Mouse (Mus musculus) lung, postnatal 10 days (tissue): ENCODE results near the gene Gm49333.
"Not testable (repeated sequence)": the region's sequence is repeated elsewhere in the genome, so short reads cannot be mapped to it uniquely, and the experiment has no call there.

Experiments
- DNase-seq: peaks from one replicate; pipeline ENCODE4 v3.0.0; 2021

Gm49333 gene

DNA sequence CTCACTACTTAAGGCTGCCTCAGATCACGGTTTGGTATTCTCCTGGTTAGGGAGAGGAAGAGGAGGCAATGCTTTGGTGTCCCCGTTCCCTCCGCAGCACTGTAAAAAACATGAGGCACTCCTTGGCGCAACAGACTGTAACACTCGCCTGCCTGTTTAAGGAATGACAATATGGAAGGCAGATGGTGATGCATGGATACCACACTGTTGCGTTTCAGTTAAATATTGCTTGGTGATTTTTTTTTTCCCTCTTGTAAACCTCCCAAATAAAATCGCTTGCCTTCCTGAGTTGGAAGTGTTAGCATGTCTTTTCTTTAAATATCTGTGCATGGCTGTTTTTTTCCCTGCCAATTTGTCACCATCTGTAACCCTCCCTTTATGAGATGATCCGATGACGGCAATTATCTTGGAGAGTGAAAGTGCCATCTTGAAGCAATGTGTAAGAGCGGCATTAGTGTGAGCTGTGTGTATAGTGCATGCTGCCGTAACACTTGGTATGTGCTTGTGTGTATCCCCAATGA, 17.5 kb downstream of the Gm49333 start:
- no peak for DNase-seq

GRCm38 (mm10) chr16:20629731-20630634, 18.6 kb downstream of the Gm49333 start, which contains the start of gene Ece2:
Ece2 (plus strand) TSS chr16:20629828.
- DNase-seq = peak; percentile 9

- DNase-seq = no peak
Observed at GRCm38 (mm10) chr16:20637410-20637809, 26.0 kb downstream of the Gm49333 start.

DNA sequence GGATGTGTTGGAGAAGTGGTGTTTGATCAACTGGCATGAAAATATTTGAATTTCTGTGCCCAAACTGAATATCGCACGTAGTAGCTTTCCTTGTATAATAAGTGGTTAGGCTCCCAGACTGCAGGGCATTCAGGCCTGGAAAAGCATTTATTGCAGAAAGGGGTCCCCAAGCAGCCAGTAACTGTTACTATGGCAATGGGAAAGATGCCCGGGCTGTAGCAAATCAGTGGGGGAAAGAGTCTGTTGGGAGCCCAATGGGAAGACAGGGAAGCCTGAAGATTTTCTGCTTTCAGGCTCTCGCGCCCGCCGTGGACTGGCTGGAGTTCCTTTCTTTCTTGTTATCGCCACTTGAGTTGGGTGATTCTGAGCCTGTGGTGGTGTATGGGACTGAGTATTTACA, 27.0 kb downstream of the Gm49333 start:
- no peak for DNase-seq

- DNase-seq = peak; percentile 83
Observed at GRCm38 (mm10) chr16:20642161-20642560, 30.8 kb downstream of the Gm49333 start.

- no peak for DNase-seq
Observed at GRCm38 (mm10) chr16:20643911-20644310, 32.5 kb downstream of the Gm49333 start.

DNA sequence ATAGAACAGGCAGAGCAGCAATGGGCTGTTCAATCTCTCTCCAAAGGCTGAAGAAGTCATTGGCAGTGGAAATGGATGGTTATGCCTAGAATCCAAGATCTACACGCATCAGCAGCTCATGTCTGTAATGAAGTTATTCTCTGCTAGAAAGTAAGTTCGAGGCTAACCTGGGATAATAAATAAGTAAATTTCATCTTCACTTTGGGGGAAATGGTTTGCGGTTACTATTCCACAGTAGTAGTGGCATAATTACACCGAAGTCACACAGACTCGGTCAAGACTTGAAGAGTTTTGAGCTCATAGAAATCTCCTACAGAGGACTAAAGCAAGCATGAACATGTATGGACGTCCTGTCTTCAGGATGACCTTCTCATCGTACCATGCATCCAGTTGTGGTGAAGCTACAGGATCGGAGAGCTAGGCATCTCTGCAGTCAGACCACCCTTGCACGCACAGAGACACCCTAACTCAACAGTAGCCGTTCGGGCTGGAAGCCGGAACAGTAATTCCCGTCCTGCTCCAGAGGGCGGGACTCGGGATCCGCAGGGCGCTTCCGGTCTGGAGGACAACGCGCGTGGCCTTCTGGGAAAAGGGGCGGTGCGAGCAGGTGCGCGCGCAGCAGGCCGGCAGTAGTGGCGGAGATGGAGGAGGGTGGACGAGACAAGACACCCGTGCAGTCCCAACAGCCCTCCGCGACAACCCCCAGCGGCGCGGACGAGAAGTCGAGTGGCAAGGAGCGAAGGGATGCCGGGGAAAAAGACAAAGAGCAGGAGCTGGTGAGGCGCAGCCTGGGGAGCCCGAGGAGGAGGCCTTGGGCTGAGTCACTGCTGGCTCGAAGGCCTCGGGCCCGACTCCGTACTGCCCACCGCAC, 39.9 kb downstream of the Gm49333 start, which contains the start of gene Psmd2:
TSS of gene Psmd2 (plus strand) at position 577 of the 871 bp plus-strand sequence.
- peak; percentile 98 for DNase-seq

GRCm38 (mm10) chr16:20651947-20652310, 40.5 kb downstream of the Gm49333 start:
- DNase-seq = no peak

- DNase-seq = no peak
Observed at GRCm38 (mm10) chr16:20653315-20653714, 41.9 kb downstream of the Gm49333 start.

GRCm38 (mm10) chr16:20657661-20658060, 46.3 kb downstream of the Gm49333 start:
- no peak for DNase-seq

DNA sequence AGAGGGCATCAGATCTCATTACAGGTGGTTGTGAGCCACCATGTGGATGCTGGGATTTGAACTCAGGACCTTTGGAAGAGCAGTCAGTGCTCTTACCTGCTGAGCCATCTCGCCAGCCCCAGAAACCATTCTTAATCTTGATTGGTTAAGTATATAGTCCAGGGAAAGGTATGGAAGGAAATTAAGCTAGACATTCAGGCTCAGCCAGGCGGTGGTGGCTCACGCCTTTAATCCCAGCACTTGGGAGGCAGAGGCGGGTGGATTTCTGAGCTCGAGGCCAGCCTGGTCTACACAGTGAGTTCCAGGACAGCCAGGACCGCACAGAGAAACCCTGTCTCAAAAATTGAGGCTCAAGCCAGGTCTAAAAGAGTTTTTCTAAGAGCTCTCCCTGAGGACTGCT, 56.6 kb downstream of the Gm49333 start, which contains the start of gene Eif4g1:
TSS of gene Eif4g1 (plus strand) at position 301 of the 400 bp plus-strand sequence.
- not testable (repeated sequence) for DNase-seq

GRCm38 (mm10) chr16:20670291-20670690, 58.9 kb downstream of the Gm49333 start:
- DNase-seq = no peak

- DNase-seq = no peak
Observed at GRCm38 (mm10) chr16:20671886-20672285, 60.5 kb downstream of the Gm49333 start.

- DNase-seq = peak; percentile 98
Observed at GRCm38 (mm10) chr16:20672500-20672902, 61.1 kb downstream of the Gm49333 start.

DNA sequence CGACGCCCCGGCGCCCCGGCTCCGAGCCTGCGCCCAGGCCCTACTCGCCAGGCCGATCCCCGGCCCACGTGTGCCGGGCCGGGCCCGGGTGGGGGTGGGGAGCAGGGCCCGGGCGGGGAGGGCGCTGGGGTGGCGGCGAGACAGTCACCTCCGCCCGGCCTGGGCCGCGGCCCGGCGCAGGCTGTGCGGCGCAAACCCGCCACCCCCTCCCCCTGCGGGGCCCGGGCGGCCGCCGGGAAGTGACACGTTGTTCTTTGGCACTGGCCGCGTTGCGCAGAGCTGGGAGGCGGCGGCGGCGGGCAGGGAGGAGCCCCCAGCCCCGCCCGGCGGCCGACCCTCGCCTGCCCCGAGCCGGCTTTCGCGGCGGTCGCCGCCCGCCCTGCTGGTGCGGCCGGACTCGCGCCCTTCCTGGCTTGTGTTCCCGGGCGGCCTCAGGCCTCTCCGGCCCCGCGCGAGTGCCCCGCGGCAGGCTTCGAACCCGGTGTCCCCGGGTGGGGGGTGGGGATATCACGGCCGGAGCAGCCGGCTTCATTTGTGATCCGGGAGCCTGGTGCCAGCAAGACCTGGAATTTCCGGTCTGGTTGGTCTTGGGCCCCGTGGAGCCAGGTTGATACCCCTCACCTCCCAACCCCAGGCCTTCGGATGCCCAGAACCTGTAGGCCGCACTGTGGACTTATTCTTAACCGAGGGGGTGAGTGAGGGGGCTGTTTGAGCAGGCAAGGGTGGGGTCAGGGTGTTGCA, 61.7 kb downstream of the Gm49333 start:
- DNase-seq = peak; percentile 81

GRCm38 (mm10) chr16:20673706-20674303, 62.4 kb downstream of the Gm49333 start:
- DNase-seq = peak; percentile 30

GRCm38 (mm10) chr16:20675213-20675612, 63.8 kb downstream of the Gm49333 start:
- DNase-seq = no peak

DNA sequence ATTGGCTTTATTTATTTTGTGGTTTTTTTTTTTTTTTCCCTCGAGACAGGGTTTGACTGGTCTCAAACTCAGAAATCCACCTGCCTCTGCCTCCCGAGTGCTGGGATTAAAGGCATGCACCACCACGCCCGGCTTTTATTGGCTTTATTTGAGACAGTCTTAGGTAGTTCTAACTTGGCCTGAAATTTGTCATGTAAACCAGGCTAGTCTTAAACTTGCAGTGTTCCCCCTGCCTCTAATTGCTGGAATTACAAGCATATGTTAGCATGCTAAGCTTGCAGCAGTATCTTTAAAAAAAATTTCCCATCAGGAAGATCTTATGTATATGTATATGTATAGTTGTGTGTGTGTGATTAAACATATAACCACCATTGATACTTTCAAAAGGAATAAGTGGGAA, 65.3 kb downstream of the Gm49333 start:
- DNase-seq = no peak

GRCm38 (mm10) chr16:20677380-20677779, 66.0 kb downstream of the Gm49333 start:
- no peak for DNase-seq

GRCm38 (mm10) chr16:20677974-20678675, 66.7 kb downstream of the Gm49333 start:
- peak; percentile 93 for DNase-seq

GRCm38 (mm10) chr16:20690774-20691173, 79.4 kb downstream of the Gm49333 start:
- DNase-seq = no peak
